Comparison of ENCODE assay signal across 8 mouse cellular contexts in the genomic region with DNA sequence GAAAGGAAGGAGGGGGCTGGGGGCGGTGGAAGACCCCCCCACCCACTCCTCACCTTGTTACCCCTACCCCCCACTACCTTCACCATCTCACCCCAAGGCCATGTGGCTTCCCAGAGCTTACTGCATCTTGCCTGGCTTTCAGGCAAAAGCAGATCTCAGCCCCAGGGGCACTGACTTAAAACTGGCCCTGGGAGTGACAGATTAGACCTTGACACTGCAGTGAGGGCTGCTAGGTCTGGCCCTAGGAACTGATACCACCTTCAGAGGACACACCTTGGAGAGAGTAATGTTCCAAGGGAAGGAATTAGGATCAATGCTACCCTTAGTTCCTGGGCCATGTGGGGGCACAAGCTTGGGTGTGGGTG. TPM values are rescaled to one million over a fixed set of nuclear protein-coding genes. Genes with fewer than 3 reads are reported as not detected.
DNase-seq lines count a peak whose midpoint lies in the region; ATAC-seq lines count a peak whose summit lies in the region.

No protein-coding gene starts in this region.

- 0% methylated on average over 1 of the region's 1 CpGs for WGBS in hindbrain, embryonic 14.5 days
- 0% methylated on average over 1 of the region's 1 CpGs for WGBS in midbrain, embryonic 14.5 days

- H3K36me3 ChIP-seq in megakaryocyte, embryonic 14.5 days (replicated peaks; ENCODE audit: low read length): no peaks in the 10 kb centered on the region
- no peaks in the 10 kb centered on the region for H3K36me3 ChIP-seq in hindbrain, embryonic 14.5 days (replicated peaks; ENCODE audit: control insufficient read depth, insufficient read depth)
- no peaks in the 10 kb centered on the region for H3K36me3 ChIP-seq in midbrain, embryonic 14.5 days (ENCODE audit: control insufficient read depth, insufficient read depth, low read length)

- H3K9me3 ChIP-seq in megakaryocyte, embryonic 14.5 days: peaks cover 14% of the 10 kb centered on the region
- no peaks in the 10 kb centered on the region for H3K9me3 ChIP-seq in hindbrain, embryonic 14.5 days (ENCODE audit: control insufficient read depth, low read length)
- no peaks in the 10 kb centered on the region for H3K9me3 ChIP-seq in midbrain, embryonic 14.5 days (ENCODE audit: control insufficient read depth, low read length)

- DNase-seq in cerebellum, adult 9-11 months: no peak
- DNase-seq in hindbrain, embryonic 14.5 days (ENCODE audit: low spot score): no peak
- no peak for DNase-seq in midbrain, embryonic 14.5 days
- no peak for DNase-seq in right cerebral cortex, adult 18-20 months
- DNase-seq in frontal cortex, adult 2 months (ENCODE audit: extremely low spot score in 1 of 2, low spot score in 1 of 2): no peak

- H3K9ac ChIP-seq in hindbrain, embryonic 14.5 days: peak overlapping the region; percentile 76
- peak overlapping the region; percentile 80 for H3K9ac ChIP-seq in midbrain, embryonic 14.5 days (replicated peaks; ENCODE audit: low read length)

- 0 out of 2 replicates have a peak, but pooled peaks have one; percentile 13 for ATAC-seq in cerebellum, adult (ENCODE audit: insufficient number of reproducible peaks, low FRiP score, low TSS enrichment)
- no peak for ATAC-seq in megakaryocyte, adult 5-6 weeks (ENCODE audit: poor library complexity, severe bottlenecking)
- peak; percentile 77 for ATAC-seq in hindbrain, embryonic 14.5 days (ENCODE audit: low FRiP score)
- peak; percentile 76 for ATAC-seq in midbrain, embryonic 14.5 days (ENCODE audit: low FRiP score, low TSS enrichment)

- H3K4me1 ChIP-seq in megakaryocyte, embryonic 14.5 days: peaks cover 38% of the 10 kb centered on the region
- 0 out of 2 replicates have a peak, but pooled peaks cover 3% of the 10 kb centered on the region for H3K4me1 ChIP-seq in hindbrain, embryonic 14.5 days (replicated peaks; ENCODE audit: control insufficient read depth, insufficient read depth, low read length)
- peaks cover 7% of the 10 kb centered on the region; the same call in 1 of the 2 replicates for H3K4me1 ChIP-seq in midbrain, embryonic 14.5 days (ENCODE audit: control insufficient read depth, insufficient read depth, low read length)

- peak overlapping the region; percentile 97 for H3K4me3 ChIP-seq in megakaryocyte, embryonic 14.5 days (replicated peaks)
- H3K4me3 ChIP-seq in hindbrain, embryonic 14.5 days (replicated peaks; ENCODE audit: low read length): peak overlapping the region; percentile 79
- peak overlapping the region; percentile 68 for H3K4me3 ChIP-seq in midbrain, embryonic 14.5 days (replicated peaks; ENCODE audit: low read depth, low read length)

- no peaks in the 10 kb centered on the region for H3K27me3 ChIP-seq in megakaryocyte, embryonic 14.5 days (replicated peaks)
- H3K27me3 ChIP-seq in hindbrain, embryonic 14.5 days (ENCODE audit: control insufficient read depth, insufficient read depth, low read length): no peaks in the 10 kb centered on the region
- no peaks in the 10 kb centered on the region for H3K27me3 ChIP-seq in midbrain, embryonic 14.5 days (ENCODE audit: control insufficient read depth, insufficient read depth, low read length)

- peak overlapping the region; percentile 95 for H3K4me2 ChIP-seq in hindbrain, embryonic 14.5 days (replicated peaks)
- H3K4me2 ChIP-seq in midbrain, embryonic 14.5 days (ENCODE audit: low read length): peak overlapping the region; percentile 81

- no peak overlapping the region for H3K27ac ChIP-seq in hindbrain, embryonic 14.5 days
- H3K27ac ChIP-seq in midbrain, embryonic 14.5 days (replicated peaks; ENCODE audit: low read depth, low read length): peak overlapping the region; percentile 52; the same call in 1 of the 2 replicates

RNA-seq across cellular contexts. Expression of a gene that starts 0.4 kb away (rescaled TPM):
- 16.7 and 18.1 TPM in 2 replicates for polyA plus RNA-seq in megakaryocyte, embryonic 14.5 days (2012; ENCODE audit: insufficient read depth, low replicate concordance)
- total RNA-seq in megakaryocyte, adult 5-6 weeks (2015): 10.2 and 10.7 TPM in 2 replicates
- 29.6 and 36.1 TPM in 2 replicates for total RNA-seq in megakaryocyte, adult 5-6 weeks (2017)
- 16.9 and 17.0 TPM in 2 replicates for polyA plus RNA-seq in hindbrain, embryonic 14.5 days (2014; fragmentation: Nextera tagmentation; extraction: Ambion mirVana)
- 8.8 and 15.8 TPM in 2 replicates for polyA plus RNA-seq in midbrain, embryonic 14.5 days (2014; fragmentation: Nextera tagmentation; extraction: Ambion mirVana)
- polyA plus RNA-seq in frontal cortex, adult 2 months (2012; rRNA removed): 23.4 and 27.7 TPM in 2 replicates
